Mouse (Mus musculus) ovary, postnatal 10 days (tissue): ENCODE measurements around the gene Tbx6.
"Not testable (repeated sequence)": the region's sequence is repeated elsewhere in the genome, so short reads cannot be mapped to it uniquely, and the experiment has no call there.

Experiments
- DNase-seq: peaks from one replicate; pipeline ENCODE4 v3.0.0; 2022; ENCODE audit warnings: low spot score

The Tbx6 gene

GRCm38 (mm10) chr7:126767001-126767400 lies 14.3 kb upstream of the Tbx6 start:
- DNase-seq = no peak

- DNase-seq = no peak
Measured at GRCm38 (mm10) chr7:126770784-126771183, 10.5 kb upstream of the Tbx6 start.

GRCm38 (mm10) chr7:126773351-126773750 lies 7.9 kb upstream of the Tbx6 start:
- no peak for DNase-seq

- no peak for DNase-seq
Measured at GRCm38 (mm10) chr7:126774463-126774862, 6.8 kb upstream of the Tbx6 start.

- DNase-seq = no peak
Measured at GRCm38 (mm10) chr7:126775185-126775977, 5.9 kb upstream of the Tbx6 start.

GRCm38 (mm10) chr7:126775978-126776234 lies 5.4 kb upstream of the Tbx6 start:
- DNase-seq = no peak

- DNase-seq = no peak
Measured at GRCm38 (mm10) chr7:126776598-126777057, 4.7 kb upstream of the Tbx6 start, which contains the start of gene Ypel3. Gene Ypel3 (plus strand): TSS chr7:126776955.

- DNase-seq = no peak
Measured at GRCm38 (mm10) chr7:126777476-126777875, 3.8 kb upstream of the Tbx6 start.

- DNase-seq = no peak
Measured at GRCm38 (mm10) chr7:126778147-126778546, 3.1 kb upstream of the Tbx6 start.

- not testable (repeated sequence) for DNase-seq
Measured at GRCm38 (mm10) chr7:126779101-126779500, 2.2 kb upstream of the Tbx6 start.

GRCm38 (mm10) chr7:126779983-126780970 lies 1.0 kb upstream of the Tbx6 start:
- no peak for DNase-seq

GRCm38 (mm10) chr7:126781661-126782370 lies 533 bp downstream of the Tbx6 start:
- DNase-seq = no peak

GRCm38 (mm10) chr7:126782693-126783092 lies 1.4 kb downstream of the Tbx6 start:
- no peak for DNase-seq

- DNase-seq = no peak
Measured at GRCm38 (mm10) chr7:126784469-126784868, 3.2 kb downstream of the Tbx6 start.

GRCm38 (mm10) chr7:126785056-126785455 lies 3.8 kb downstream of the Tbx6 start:
- no peak for DNase-seq

GRCm38 (mm10) chr7:126786142-126786541 lies 4.9 kb downstream of the Tbx6 start:
- no peak for DNase-seq

- no peak for DNase-seq
Measured at GRCm38 (mm10) chr7:126789141-126789540, 7.9 kb downstream of the Tbx6 start.

GRCm38 (mm10) chr7:126791851-126792720 lies 10.8 kb downstream of the Tbx6 start, which contains the start of gene Ppp4c:
Gene Ppp4c (minus strand): TSS chr7:126792496.
- peak; percentile 83 for DNase-seq

- DNase-seq = no peak
Measured at GRCm38 (mm10) chr7:126792721-126793443, 11.6 kb downstream of the Tbx6 start.

GRCm38 (mm10) chr7:126793456-126794270 lies 12.4 kb downstream of the Tbx6 start:
- DNase-seq = no peak
